Mouse (Mus musculus) layer of hippocampus, postnatal 10 days (tissue): ENCODE data around the gene Eif2ak4. TPM values are rescaled to one million over a fixed set of nuclear protein-coding genes. Genes with fewer than 3 reads are reported as not detected.

Experiments
- DNase-seq, 2 experiments: peaks; one replicate each; pipeline ENCODE4 v3.0.0; 2021; ENCODE audit warnings: low spot score in 2 of 2
- long read RNA-seq: library from polyadenylated mRNA; stranded (forward); transcript quantifications from one replicate; pipeline ENCODE4 v2.0.0, GENCODE M21; 2023
- total RNA-seq, 2 experiments: library from RNA; stranded (reverse); gene quantifications; 2 replicates each; pipeline ENCODE4 v1.2.3; 2021

Eif2ak4 gene
- total RNA-seq, result 10 to 100 TPM; 24.6 to 28.1 TPM
- long read RNA-seq, full-length matches to known transcripts, result 3 of 5 reads
- long read RNA-seq, partial matches to known transcripts, result 1 of 5 reads
- long read RNA-seq, other reads (novel, unspliced or antisense), result 1 of 5 reads

DNA sequence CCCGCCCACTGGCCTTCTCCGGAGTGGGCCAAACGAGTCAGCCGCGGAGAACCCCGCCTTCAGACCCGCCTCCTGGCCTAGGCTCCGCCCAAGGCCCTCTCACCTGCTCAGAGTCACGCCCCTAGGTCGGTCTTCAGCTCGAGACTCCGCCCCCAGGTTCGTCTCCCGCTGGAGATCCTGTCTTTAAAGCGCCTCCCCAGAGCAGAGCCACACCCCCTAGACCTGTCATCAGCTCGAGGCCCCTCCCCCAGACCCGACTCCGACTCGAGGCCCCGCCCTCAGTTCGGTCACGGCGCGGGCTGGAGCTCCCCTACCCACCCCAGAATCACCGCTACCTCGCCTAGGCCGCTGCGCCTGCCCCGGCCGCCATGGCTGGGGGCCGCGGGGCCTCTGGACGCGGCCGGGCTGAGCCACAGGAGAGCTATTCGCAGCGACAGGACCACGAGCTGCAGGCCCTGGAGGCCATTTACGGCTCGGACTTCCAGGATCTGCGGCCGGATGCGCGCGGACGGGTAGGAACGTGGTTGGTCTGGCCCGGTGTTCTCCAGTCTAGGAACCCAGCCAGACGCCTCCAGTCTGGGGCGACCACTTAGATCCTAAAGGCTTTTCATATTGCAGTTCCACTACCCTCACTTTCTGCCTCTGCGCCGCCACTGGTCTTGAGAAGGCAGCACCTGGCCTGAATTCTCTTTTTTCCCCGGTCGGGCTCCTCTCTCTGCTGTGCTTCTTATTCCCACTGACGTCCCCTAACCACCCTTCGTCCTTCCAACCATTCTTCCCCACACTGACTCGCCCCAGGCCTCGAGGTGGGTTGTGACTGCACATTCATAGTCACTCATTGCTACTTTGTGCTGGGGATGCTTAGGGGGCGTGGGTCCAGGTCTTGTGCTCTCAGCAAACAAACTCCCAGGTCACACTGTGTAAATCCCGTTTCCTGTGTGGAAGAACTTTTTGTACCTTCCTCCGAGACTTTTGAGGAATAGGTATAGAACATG, at the start of gene Eif2ak4:
TSS of gene Eif2ak4 (plus strand) at position 278 of the 995 bp plus-strand sequence.
- DNase-seq, result peak; percentile 96 to 97

DNA sequence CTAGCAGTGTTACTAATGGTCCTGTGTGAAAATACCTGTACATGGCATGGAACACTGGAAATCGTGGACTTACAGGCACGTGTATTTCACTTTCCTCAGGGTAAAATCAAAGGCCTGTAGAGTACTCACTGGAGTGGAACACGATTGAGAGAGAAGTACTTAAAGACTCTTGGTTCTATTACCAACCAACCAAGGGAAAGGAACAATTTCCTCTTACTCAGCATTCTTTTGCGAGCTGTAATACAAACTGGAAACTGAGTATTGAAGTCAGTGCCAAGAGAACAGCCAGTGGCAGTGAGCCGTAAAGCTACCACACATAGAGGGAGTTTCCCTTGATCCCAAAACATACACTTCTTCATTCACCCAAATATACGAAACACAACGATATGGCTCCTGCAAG, 47.1 kb upstream of the Eif2ak4 start:
- DNase-seq, result no peak

- DNase-seq, result no peak
Measured at GRCm38 (mm10) chr2:118343897-118344296, 44.5 kb upstream of the Eif2ak4 start.

- no peak for DNase-seq
Measured at GRCm38 (mm10) chr2:118345535-118345934, 42.9 kb upstream of the Eif2ak4 start.

- no peak for DNase-seq
Measured at GRCm38 (mm10) chr2:118353498-118353897, 34.9 kb upstream of the Eif2ak4 start.

DNA sequence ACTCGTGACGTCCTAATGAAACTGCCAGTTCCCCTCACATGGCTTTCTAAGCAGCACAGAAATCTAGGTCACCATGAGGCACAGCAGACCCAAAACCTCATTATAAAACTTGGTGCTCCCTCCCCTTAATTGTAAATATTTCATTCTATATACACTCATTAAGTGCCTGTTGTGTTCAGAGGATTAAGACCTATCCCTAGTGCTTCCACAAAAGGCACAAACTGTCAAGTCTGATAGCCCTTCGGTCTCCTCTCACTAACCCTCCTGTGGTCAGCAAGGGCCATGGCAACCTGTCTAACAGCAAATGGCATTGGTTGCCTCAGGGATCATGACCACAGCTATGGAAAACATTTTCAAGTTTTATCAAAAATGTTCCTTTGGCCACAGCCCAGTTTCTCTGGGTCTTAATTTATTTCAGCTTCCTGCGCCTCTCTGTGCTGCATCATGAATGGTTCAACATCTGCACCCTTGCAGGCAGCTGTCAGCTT, 34.5 kb upstream of the Eif2ak4 start:
- DNase-seq, result no peak

GRCm38 (mm10) chr2:118355138-118355719, 33.2 kb upstream of the Eif2ak4 start:
- DNase-seq, result no peak

GRCm38 (mm10) chr2:118371841-118372240, 16.6 kb upstream of the Eif2ak4 start:
- no peak for DNase-seq

DNA sequence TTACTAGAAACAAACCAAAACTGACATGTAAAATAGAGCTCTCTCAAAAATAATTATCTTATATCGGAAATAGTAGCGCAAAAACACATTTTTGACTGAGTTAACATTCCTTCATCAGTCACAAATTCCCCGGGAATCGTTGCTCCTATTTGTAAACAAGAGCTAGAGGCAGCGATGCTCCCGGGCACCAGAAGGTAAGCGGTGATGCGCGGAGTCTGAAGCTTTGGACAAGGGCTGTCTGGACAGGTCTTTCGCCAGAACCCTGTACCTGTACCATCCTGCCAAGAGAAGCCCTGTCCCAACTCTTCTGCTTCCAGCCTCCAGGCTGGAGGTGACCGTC, 15.9 kb upstream of the Eif2ak4 start:
- DNase-seq, result no peak

- DNase-seq, result peak; percentile 56 to 69
Measured at GRCm38 (mm10) chr2:118372901-118373571, 15.4 kb upstream of the Eif2ak4 start, which contains the start of gene Gpr176. Gene Gpr176, minus strand, starts transcription at chr2:118373419.

- DNase-seq, result peak; percentile 85 to 91
Measured at GRCm38 (mm10) chr2:118373572-118374279, 14.7 kb upstream of the Eif2ak4 start.

DNA sequence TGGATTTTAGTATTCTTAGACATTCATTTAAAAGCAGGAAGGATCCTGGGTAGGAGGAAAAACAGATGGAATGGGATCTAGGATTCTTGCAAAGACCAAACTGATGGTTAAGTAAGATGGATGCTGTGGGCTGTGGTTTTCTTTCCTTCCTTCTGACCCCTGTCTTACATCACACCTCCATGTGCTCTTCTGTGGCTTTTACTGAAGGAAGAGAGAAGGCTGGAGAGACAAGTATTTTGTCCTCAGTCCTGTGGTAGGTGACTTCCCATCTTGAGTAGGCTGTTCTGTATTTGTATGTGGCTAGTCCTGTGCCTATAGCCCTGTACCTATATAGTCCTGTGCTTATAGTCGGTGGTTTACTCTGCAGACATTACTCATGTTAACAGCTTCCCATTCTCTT, 12.9 kb upstream of the Eif2ak4 start:
- no peak for DNase-seq

GRCm38 (mm10) chr2:118375931-118376330, 12.5 kb upstream of the Eif2ak4 start:
- no peak for DNase-seq

GRCm38 (mm10) chr2:118379756-118380155, 8.7 kb upstream of the Eif2ak4 start:
- DNase-seq, result no peak

DNA sequence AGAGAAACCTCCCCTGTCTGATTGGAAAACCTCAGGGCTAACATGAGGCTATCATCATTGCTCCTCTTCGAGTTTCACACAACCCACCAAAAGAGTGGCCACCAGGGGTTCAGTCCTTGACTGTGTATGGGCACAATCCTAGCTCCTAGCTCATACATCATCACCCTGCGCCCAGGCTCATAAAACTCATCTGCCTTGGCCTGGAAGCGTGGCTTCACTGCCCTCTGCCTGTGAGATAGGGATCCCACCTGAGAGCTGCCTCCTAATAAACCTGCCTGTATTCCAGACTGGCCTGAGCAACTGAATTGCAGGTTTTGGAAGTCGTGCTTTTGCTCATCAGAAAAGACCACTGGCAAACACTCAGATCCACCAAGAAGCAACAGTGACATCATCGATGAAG, 5.0 kb upstream of the Eif2ak4 start:
- DNase-seq, result no peak

- no peak for DNase-seq
Measured at GRCm38 (mm10) chr2:118389569-118389968, 1.2 kb downstream of the Eif2ak4 start.

DNA sequence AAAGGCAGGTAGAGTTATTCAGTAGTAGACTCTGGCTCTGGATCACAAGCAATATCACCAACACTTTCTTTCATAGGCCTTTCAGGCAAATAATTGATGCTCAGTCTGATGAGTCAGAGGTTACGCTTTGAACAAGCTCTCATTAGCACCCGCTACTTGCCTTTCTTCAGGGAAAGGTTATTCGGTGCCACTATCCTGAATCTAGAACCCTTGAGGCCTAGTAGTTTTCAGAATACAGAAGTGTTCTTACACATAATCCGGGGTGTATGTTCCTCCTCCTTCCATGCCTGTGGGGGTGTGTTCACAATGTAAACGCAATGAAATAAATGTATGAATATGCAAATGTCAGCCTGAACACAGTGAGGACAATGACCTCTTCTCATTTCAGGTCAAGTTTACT, 1.7 kb downstream of the Eif2ak4 start:
- DNase-seq, result no peak

GRCm38 (mm10) chr2:118391201-118391600, 2.8 kb downstream of the Eif2ak4 start:
- DNase-seq, result no peak

DNA sequence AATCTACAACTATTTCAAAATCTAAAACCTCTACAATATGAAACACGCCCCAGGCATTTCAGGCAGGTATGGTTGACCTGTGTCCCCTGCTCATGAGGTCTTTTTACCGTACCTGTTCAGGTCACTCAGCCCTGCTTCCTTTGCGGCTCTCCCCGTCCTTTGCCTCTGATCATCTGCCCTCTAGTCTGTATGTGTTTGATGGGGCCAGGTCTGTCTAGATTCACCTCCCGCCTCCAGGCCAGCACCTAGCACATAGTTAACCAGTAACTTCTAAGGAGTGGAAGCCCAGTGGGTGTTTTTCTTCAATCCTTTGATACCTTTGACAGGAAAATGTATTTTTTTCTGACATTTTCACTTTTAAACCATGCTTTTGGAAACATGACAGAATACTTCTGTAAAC, 11.3 kb downstream of the Eif2ak4 start:
- DNase-seq, result no peak

DNA sequence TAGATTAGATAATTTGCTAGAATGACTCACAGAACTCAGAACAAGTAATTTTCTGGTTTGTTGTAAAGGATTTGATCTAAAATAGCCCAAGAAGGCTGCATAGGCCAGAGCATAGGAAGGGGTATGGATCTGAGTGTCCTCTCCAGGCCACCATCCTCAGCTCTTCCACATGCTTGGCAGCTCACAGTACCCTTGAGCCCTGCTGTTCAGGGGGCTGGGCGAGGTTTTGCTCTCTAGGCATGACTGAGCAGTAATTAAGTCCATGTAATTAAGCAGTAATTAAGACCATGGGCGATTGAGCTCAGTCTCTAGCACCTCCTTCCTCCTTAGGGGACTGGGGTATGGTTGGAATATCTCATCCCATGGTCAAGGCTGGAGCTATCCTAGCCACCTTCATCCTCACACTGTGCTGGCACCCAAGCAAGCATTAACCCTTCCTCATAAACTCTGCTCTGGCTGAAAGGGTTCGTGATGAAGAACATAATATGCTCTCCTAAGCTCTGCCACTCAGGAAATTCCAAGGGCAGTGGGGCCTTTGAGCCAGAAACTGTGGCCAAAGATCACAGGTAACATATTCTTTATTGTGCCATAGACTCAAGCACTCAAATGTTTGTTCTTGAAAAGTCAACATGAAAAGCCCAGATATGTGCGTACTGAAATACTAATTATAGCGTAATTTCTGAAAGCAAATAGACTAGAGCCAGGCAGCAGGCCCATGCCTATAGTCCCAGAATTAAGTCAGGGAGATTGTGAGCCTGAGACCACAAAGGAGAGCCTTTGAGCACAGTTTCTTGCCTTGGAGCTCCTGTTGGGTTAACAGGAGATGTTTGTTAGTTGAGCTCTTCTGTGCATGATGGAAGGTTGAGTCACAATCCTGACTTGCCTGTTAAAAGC, 13.7 kb downstream of the Eif2ak4 start:
- DNase-seq, result no peak
